Mouse (Mus musculus): ENCODE results near the gene Bdnf.

Bdnf gene

GRCm38 (mm10) chr2:109674532-109674931 lies at the start of gene Bdnf:
TSS of gene Bdnf (plus strand) at chr2:109674700.
- ChIA-PET POLR2A (interaction anchor here in 3 of 4 experiments (0.7 to 1.8 kb wide), 10 partner anchors 12 to 394 kb away, joined by 3 to 16 read pairs (median 4); partner anchors contain the start of genes Kif18a (in 2 of the 3) and Mettl15 (in 2 of the 3)), CTCF (interaction anchor here in 2 of 4 experiments (0.7 to 1.3 kb wide), 2 partner anchors 12 to 21 kb away, joined by 4 to 5 read pairs; no protein-coding TSS in a partner anchor)

DNA sequence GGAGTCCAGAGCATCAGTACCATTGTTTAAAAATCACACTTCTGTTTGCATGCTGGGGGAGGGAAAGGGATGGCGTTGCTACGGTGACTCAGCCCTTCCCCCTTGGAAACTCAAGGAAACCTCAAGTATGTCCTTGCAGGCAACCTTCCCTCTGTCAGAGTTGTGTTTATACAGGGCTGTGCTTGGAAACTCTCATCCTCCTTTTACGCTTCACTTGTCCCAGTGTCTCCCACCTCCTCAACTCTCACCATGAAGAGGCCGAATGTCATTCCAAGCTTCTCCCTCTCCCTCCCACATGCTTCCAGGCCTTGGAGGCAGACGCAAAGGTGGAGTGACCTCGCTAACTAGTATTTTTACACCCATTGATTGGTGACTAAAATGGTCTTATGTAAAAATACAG lies 47.6 kb upstream of the Bdnf start:
- POLR2A ChIA-PET = no interaction called here
- CTCF ChIA-PET = no interaction called here

DNA sequence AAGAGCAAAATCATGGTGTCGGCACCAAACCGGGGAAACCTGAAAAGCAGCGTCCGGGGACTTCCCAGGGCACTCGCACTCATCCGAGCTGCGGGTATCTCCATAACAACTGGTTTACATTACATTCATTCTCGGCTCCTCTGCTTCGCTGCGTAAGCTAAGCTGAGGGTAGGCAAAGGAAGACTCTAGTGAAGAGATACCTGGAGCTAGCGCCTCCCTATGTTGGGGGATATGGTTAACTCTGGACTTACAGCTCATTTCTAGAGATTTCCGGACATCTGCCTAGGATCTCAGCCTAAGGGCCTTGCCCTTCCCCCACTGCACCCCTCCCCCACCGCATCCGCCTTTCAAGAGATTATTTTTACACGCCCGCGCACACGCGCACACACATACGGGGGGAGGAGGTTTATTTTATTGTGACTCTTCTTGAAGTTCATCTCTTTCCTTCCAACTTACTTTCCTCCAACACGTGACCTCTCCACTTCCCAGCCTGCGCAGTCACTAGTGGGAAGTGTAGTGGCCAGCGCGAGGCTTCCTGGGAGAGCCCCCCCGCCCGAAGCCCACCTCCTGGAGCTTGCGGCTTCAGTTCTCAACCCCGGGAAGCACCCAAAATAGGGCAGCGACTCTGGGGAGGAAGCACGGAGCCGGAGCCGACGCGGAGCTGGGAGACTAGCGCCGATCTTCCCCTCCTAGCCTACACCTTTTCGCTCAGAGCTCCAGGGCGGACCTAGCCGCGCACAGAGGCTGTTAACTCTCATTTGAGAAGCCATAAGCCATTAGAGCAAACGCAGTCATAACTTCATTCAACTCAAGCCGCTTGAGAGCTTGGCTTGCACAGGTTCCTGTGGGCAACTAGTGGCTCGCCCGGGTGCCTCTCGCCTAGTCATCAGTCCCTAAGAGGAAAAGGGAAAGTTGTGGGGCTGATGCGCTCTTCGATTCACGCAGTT lies 718 bp upstream of the Bdnf start:
- CTCF ChIA-PET = interaction anchor here in 3 of 4 experiments (0.7 to 1.3 kb wide), 5 partner anchors 13 to 393 kb away, joined by 3 to 5 read pairs (median 3); partner anchors contain the start of genes Kif18a (in 1 of the 3) and Mettl15 (in 1 of the 3)
- POLR2A ChIA-PET = interaction anchor here in 3 of 4 experiments (0.7 to 1.8 kb wide), 11 partner anchors 13 to 393 kb away, joined by 3 to 16 read pairs (median 4); partner anchors contain the start of genes Kif18a (in 2 of the 3) and Mettl15 (in 2 of the 3)

DNA sequence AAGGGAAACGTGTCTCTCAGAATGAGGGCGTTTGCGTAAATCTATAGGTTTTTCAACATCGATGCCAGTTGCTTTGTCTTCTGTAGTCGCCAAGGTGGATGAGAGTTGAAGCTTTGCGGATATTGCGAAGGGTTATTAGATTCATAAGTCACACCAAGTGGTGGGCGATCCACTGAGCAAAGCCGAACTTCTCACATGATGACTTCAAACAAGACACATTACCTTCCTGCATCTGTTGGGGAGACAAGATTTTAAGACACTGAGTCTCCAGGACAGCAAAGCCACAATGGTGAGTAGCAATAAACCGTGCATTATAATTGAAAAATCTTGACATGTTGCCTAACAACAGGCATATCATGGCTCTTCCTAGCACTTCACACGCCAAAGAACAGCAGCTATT lies 551 bp downstream of the Bdnf start:
- POLR2A ChIA-PET = interaction anchor here in 1 of 4 experiments (0.7 to 1.3 kb wide), 4 partner anchors 12 to 109 kb away, joined by 3 read pairs; no protein-coding TSS in a partner anchor
- CTCF ChIA-PET = interaction anchor here in 2 of 4 experiments (0.5 to 1.3 kb wide), 2 partner anchors 20 to 971 kb away, joined by 4 to 8 read pairs; no protein-coding TSS in a partner anchor

DNA sequence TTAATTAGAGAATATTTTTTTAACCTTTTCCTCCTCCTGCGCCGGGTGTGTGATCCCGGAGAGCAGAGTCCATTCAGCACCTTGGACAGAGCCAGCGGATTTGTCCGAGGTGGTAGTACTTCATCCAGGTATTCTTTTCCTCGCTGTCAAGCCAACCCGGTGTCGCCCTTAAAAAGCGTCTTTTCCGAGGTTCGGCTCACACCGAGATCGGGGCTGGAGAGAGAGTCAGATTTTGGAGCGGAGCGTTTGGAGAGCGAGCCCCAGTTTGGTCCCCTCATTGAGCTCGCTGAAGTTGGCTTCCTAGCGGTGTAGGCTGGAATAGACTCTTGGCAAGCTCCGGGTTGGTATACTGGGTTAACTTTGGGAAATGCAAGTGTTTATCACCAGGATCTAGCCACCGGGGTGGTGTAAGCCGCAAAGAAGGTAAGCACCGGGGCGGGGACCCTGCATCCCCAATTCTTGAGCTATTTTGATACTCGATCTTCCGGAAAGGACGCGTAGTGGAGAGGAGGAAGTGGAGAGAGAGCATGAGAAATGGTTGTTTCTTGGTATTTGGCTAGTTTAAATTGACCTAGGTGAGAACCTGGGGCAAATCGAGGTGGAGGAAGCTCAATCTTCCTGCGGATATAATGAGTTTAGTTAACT lies 1.6 kb downstream of the Bdnf start:
- CTCF ChIA-PET = interaction anchor here in 2 of 4 experiments (0.6 to 1.1 kb wide), 2 partner anchors 17 to 97 kb away, joined by 3 to 4 read pairs; no protein-coding TSS in a partner anchor
- POLR2A ChIA-PET = interaction anchor here in 3 of 4 experiments (0.6 to 3.2 kb wide), 14 partner anchors 15 to 395 kb away, joined by 3 to 29 read pairs (median 3); partner anchors contain the start of genes Kif18a (in 3 of the 3), Mettl15 (in 3 of the 3), Lgr4 (in 1 of the 3) and Lin7c (in 1 of the 3)

DNA sequence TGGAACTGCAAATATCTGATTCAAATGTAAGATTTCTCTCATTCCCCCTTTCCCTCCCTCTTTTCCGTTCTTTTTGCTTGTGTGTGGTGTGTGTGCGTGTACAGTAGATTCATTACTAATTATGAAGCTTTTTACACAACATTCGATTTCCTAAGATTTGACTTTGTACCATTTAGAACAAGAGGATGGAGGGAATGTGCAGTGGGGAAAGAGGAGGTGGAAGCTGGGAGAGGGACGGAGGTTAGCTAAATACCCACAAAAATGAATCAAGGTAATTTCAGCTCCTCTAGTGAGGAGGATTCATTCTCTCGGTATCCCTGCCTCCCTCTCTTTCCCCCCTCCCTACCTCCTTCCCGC lies 2.1 kb downstream of the Bdnf start:
- CTCF ChIA-PET = interaction anchor here in 1 of 4 experiments (1.1 kb wide), 1 partner anchor 16 kb away, joined by 4 read pairs; no protein-coding TSS in a partner anchor

GRCm38 (mm10) chr2:109677221-109678089 lies 3.0 kb downstream of the Bdnf start:
- ChIA-PET POLR2A (interaction anchor here (0.6 to 3.2 kb wide), 25 partner anchors 9 to 991 kb away, joined by 3 to 29 read pairs (median 4); partner anchors contain the start of genes Kif18a (in 3 of the 4), Mettl15 (in 3 of the 4) and Lgr4 (in 2 of the 4)), CTCF (interaction anchor here in 1 of 4 experiments (0.9 kb wide), 1 partner anchor 15 kb away, joined by 4 read pairs; no protein-coding TSS in a partner anchor)

More for the DNA sequence above, 2.1 kb downstream of the Bdnf start:
- POLR2A ChIA-PET = interaction anchor here in 3 of 4 experiments (0.6 to 3.2 kb wide), 21 partner anchors 8 to 396 kb away, joined by 3 to 29 read pairs (median 3); partner anchors contain the start of genes Kif18a (in 3 of the 3), Mettl15 (in 3 of the 3), Lgr4 (in 2 of the 3) and Lin7c (in 1 of the 3)

- CTCF ChIA-PET = no interaction called here
- POLR2A ChIA-PET = interaction anchor here in 3 of 4 experiments (0.8 to 3.2 kb wide), 8 partner anchors 9 to 859 kb away, joined by 3 to 29 read pairs (median 4); partner anchors contain the start of gene Lgr4 (in 1 of the 3)
Observed at GRCm38 (mm10) chr2:109678090-109678409, 3.5 kb downstream of the Bdnf start.

- POLR2A ChIA-PET = interaction anchor here in 3 of 4 experiments (0.8 to 3.2 kb wide), 6 partner anchors 10 to 859 kb away, joined by 3 to 29 read pairs (median 4); no protein-coding TSS in a partner anchor
- CTCF ChIA-PET = no interaction called here
Observed at GRCm38 (mm10) chr2:109678454-109678853, 4.0 kb downstream of the Bdnf start.

DNA sequence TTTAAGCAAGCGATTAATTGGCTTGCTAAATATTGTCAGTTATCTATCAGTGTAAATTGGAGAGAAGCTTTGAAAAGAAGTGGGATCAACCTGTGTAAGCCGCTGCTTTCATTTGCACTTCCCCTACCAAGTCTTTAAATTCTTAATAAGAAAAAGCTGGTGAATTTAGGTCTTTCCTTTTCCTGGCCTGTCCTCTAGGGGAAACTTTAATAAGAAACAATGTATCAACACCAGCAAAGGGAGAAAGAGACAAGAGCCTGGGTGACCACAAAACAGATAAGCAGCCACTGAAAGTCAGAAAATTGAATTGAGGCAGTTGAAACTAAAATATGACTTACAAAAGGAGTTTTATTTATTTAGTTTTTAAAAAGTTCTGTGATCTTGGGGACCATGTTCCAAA lies 4.9 kb downstream of the Bdnf start:
- ChIA-PET POLR2A (no interaction called here), CTCF (no interaction called here)

- POLR2A ChIA-PET = no interaction called here
- CTCF ChIA-PET = no interaction called here
Observed at GRCm38 (mm10) chr2:109681071-109681470, 6.6 kb downstream of the Bdnf start.

GRCm38 (mm10) chr2:109688661-109689060 lies 14.2 kb downstream of the Bdnf start:
- ChIA-PET CTCF (interaction anchor here in 1 of 4 experiments (0.6 kb wide), 1 partner anchor 190 kb away, joined by 3 read pairs; no protein-coding TSS in a partner anchor), POLR2A (no interaction called here)

DNA sequence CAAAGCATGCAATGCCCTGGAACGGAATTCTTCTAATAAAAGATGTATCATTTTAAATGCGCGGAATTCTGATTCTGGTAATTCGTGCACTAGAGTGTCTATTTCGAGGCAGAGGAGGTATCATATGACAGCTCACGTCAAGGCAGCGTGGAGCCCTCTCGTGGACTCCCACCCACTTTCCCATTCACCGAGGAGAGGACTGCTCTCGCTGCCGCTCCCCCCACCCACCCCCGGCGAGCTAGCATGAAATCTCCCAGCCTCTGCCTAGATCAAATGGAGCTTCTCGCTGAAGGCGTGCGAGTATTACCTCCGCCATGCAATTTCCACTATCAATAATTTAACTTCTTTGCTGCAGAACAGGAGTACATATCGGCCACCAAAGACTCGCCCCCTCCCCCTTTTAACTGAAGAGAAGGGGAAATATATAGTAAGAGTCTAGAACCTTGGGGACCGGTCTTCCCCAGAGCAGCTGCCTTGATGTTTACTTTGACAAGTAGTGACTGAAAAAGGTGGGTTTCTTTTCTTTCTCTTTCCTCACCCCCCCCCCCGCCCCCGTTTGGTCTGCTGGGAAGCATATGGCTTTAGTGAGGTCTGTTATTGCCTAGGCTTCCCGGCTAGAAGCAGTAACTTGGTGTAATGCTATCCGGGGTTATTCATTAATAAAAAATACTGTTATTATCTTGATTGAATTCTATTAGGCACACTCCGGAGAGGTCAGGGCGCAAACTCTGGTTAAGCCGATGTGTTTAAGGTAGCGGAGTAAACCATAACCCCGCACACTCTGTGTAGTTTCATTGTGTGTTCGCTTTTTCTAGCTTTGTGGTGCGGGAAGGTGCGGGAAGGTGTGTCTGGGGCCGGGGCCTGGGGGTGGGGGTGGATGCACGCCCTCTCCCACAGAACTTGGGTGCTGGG lies 18.0 kb downstream of the Bdnf start:
- POLR2A ChIA-PET = interaction anchor here in 3 of 4 experiments (0.6 to 3.2 kb wide), 11 partner anchors 8 to 412 kb away, joined by 3 to 29 read pairs (median 11); partner anchors contain the start of genes Bdnf (in 3 of the 3), Lin7c (in 2 of the 3), Kif18a (in 1 of the 3) and Mettl15 (in 1 of the 3)
- CTCF ChIA-PET = interaction anchor here (0.6 to 2.4 kb wide), 13 partner anchors 9 to 1723 kb away, joined by 3 to 7 read pairs (median 4); no protein-coding TSS in a partner anchor

- ChIA-PET POLR2A (interaction anchor here (0.5 to 3.2 kb wide), 18 partner anchors 9 to 1587 kb away, joined by 3 to 29 read pairs (median 6); partner anchors contain the start of genes Bdnf (in 3 of the 4), Lin7c (in 2 of the 4), Kif18a (in 1 of the 4) and Mettl15 (in 1 of the 4)), CTCF (interaction anchor here (0.8 to 2.4 kb wide), 11 partner anchors 9 to 1724 kb away, joined by 3 to 7 read pairs (median 4); partner anchors contain the start of genes Kif18a (in 1 of the 4) and Mettl15 (in 1 of the 4))
Observed at GRCm38 (mm10) chr2:109693178-109694115, 18.9 kb downstream of the Bdnf start.
